Mouse (Mus musculus): ENCODE data around the gene Prickle2. TPM values are rescaled to one million over a fixed set of nuclear protein-coding genes. Genes with fewer than 3 reads are reported as not detected.

The Prickle2 gene
- total RNA-seq, 4 experiments from 2014 or later: 166 to 201 (median 186) TPM

GRCm38 (mm10) chr6:92589381-92590065 lies 116.4 kb downstream of the Prickle2 start:
- DNase-seq (ENCODE audit: low spot score in 2 of 2): peak; percentile 41 to 63

GRCm38 (mm10) chr6:92584026-92584425 lies 121.9 kb downstream of the Prickle2 start:
- DNase-seq (ENCODE audit: low spot score in 2 of 2): no peak

DNA sequence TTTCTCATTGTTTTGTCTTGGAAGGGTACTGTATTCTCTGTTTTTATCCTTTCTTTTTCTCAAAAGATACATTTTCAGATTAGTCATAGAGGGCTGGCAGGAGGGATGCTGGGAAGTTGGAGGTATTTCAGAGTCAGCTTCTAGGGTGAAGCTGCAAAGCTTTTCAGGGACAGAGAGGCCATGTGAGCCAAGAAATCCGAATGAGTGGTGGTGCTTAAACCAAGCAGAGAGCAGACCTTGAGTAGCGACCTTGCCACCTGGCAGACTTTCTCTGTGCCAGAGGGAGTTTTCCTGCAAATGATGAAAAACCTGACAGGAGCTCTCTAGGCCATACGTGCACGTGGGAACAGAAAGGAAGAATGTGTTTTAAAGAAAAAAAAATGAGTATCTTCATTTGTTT lies 130.7 kb downstream of the Prickle2 start:
- no peak for DNase-seq (ENCODE audit: low spot score in 2 of 2)

DNA sequence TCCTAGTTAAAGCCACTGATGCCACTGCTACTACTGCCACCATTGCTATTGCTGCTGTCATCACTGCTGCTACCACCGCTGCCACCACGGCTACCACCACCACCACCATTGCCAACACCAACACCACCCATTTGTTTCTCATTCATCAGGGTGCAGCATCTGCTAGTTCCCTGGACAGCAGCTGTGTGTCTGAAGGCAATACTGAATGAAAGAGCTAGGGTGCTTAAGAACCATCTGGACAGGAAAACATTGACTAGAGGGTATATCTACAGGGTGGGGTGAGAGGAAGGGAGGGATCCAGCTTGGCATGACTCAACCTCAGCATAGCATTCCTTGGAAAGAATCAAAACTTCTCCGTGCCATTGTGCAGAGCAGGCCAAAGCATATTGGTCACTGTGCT lies 133.8 kb downstream of the Prickle2 start:
- DNase-seq (ENCODE audit: low spot score in 2 of 2): no peak

- no peak for DNase-seq (ENCODE audit: low spot score in 2 of 2)
Observed at GRCm38 (mm10) chr6:92570090-92570489, 135.9 kb downstream of the Prickle2 start.

GRCm38 (mm10) chr6:92569283-92569682 lies 136.7 kb downstream of the Prickle2 start:
- DNase-seq (ENCODE audit: low spot score in 2 of 2): no peak

DNA sequence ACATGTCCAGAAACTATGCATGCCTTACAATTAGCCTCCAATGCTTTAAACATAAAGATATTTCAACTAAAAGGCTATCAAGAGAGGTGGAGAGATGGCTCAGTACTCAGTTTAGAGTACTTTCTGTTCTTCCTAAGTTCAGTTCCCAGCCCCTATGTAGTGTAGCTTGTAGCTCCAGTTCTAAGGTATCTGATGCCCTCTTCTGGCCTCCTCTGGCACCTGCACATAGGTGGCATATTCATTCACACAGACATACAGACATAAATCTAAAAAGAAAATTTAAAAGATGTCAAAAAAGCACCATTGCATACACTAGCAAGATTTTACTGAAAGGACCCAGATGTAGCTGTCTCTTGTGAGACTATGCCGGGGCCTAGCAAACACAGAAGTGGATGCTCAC lies 146.7 kb downstream of the Prickle2 start:
- DNase-seq (ENCODE audit: low spot score in 2 of 2): no peak

- no peak for DNase-seq (ENCODE audit: low spot score in 2 of 2)
Observed at GRCm38 (mm10) chr6:92555675-92556074, 150.3 kb downstream of the Prickle2 start.

DNA sequence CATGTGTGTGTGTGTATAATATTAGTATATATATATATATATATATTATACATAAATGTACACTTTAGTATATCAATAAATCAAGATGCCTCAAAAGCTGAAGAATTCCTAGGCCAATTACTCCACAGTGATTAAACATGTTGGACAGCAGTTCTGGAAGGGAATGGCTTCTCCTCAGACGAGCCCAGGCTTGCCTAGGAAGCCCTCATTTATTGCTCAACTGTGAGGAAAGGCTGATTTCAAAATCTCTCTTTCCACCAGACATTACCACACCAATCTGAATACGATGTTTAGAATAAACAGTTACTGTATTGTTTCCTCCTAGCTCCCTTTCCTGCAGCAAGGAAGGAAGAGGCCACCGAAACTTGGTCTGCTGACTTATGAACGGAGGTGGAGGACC lies 152.9 kb downstream of the Prickle2 start:
- no peak for DNase-seq (ENCODE audit: low spot score in 2 of 2)

DNA sequence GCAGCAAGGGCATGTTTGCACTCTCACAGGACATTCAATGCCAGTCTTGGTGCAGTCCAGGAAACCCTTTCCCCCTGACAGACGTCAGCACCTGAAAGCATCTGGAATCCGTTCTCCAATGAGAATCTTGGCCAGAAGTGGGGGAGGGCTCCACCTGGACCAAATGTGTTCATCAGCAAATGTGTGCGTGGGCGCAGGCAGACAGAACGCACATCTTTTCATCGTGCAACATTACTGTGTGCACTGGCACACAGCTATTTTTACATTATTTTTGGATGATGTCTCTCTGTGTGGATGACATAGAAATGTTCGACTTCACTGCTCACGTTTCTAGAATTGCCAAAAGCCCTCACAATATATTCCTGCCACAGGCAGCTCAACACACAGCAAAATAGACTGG lies 156.7 kb downstream of the Prickle2 start:
- peak; percentile 60 to 65 for DNase-seq (ENCODE audit: low spot score in 2 of 2)

- no peak for DNase-seq (ENCODE audit: low spot score in 2 of 2)
Observed at GRCm38 (mm10) chr6:92545204-92545603, 160.8 kb downstream of the Prickle2 start.

DNA sequence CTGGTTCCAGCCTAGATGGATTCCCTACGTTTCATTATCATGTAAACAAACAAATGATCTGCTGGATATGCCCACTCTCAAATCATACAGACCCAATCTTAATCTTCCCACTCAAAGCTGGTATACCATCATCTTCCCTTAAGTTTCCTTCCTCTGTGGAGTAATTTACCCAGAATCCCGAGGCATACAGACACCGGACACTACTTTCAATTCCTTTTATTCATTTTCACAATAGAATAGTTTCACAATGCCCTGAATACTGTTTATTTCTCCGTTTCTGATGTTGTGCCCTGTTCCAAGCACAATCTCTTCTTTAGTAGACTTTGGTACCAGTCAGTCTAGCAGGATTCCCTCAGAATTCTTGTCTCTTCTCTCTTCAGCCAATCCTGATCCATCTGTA lies 162.1 kb downstream of the Prickle2 start:
- no peak for DNase-seq (ENCODE audit: low spot score in 2 of 2)

DNA sequence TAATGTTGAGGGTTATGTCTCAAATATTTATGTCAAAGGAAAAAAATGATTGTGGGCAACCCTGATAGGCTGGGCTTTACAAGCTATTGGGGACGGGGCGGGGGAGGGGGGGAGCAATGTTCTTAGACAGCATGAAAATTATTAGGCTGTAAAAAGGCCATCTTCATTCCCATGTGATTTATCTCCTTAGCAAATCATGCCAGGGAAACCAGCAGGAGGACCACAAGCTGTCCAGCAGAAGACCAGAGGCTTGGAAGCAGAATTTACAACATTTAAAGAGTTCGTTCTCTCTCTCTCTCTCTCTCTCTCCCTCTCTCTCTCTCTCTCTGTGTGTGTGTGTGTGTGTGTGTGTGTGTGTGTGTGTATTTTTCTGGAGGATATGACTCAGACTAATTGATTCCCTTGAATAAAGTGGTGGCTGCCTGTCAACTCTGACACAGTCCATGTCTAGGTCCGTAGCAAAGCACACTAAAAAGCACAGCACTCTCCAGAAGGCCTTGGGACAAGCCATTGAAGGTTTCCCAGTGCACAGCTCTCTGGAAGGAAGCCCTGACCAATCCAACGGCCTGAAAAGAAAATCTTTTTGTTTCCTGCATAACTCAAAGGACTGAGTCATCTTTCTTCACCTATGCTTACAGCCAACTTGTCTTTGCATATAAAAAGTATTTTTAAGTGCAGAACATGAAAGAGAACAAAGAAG lies 163.4 kb downstream of the Prickle2 start:
- DNase-seq (ENCODE audit: low spot score in 2 of 2): no peak

GRCm38 (mm10) chr6:92534226-92535031 lies 171.5 kb downstream of the Prickle2 start:
- peak; percentile 69 for DNase-seq (ENCODE audit: low spot score in 2 of 2)

GRCm38 (mm10) chr6:92533306-92534063 lies 172.5 kb downstream of the Prickle2 start:
- no peak for DNase-seq (ENCODE audit: low spot score in 2 of 2)

GRCm38 (mm10) chr6:92532896-92533295 lies 173.1 kb downstream of the Prickle2 start:
- DNase-seq (ENCODE audit: low spot score in 2 of 2): no peak

DNA sequence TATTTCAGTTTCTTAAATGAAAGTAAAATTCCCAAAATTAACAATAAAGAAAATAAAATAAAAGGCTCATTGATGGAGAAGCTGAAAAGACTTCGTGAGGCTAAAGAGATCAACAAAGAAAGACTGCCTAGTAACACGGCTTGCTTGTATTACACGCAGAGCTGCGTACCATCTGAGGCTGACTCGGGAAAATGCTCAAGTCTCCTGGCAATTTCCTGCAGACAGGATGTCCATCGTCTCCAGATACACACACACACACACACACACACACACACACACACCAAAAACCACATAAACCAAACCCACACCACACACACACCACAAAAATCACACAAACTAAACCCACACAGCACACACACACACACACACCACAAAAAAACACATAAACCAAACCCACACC lies 173.6 kb downstream of the Prickle2 start:
- no peak for DNase-seq (ENCODE audit: low spot score in 2 of 2)

DNA sequence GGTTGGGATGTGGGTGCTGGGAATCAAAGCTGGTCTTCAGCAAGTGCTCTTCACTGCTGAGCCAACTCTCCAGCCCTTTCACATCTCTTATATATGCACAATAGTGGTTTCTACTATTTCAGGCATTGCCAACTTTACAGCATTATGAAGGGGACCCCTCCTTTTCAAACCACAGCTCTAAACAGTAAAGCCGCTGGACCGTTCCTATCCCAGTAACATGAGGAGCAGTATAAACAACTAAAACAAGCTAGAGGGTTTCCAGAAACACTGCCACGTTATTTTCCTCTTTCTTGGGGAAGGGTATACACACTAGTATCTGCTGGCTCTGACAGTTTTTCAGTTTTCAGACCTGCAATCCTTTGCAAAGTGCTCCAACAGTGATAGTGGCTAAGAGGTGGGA lies 179.7 kb downstream of the Prickle2 start:
- DNase-seq (ENCODE audit: low spot score in 2 of 2): no peak

DNA sequence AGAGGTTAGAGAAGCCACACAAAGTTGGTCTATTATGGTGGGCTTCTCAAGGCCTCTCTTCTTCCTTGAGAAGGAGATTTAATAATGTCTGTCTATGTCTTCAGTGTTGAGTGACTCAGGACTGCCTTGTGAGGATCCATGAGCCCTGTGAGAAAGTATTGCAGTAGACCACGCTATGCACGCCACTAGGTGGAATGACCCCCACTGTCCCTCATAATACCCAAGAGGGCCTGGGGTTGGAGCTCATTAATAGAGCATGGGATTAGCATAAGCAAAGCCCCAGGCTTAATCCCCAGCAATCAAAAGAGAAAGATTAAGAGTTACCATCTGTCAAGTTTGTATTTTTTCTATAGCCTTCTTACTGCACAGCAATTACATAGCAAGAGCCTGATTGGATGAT lies 180.3 kb downstream of the Prickle2 start:
- no peak for DNase-seq (ENCODE audit: low spot score in 2 of 2)

DNA sequence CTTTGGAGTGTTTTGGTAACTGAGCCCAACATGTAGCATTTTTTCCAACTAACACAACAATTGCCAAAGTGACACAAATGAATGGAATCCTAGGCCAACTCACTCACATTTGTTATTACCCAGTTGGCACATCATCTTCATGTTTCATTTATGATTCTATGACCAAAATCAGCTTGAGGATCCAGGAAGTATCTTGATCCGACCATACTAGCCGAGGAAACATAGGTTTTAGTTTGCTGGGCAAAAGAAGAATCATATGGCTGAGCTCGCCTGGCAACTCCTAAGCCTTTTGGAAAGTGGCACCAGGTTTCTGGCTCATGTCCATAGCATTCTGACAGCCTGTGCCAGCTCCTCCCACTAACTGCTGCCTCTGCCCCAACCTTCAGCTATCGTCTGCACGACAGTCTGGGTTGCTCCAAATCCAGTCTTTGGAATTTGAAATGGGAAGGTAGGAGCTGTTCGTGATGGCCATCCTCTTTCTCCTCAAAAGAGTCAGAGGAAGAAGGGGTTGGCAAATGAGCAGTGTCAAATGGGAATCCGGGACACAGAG lies 184.4 kb downstream of the Prickle2 start:
- peak; percentile 83 to 89 for DNase-seq (ENCODE audit: low spot score in 2 of 2)
